Mouse (Mus musculus) lung, embryonic 14.5 days (tissue): ENCODE measurements around the gene Pfkfb2. TPM values are rescaled to one million over a fixed set of nuclear protein-coding genes. Genes with fewer than 3 reads are reported as not detected.
"Not testable (repeated sequence)": the region's sequence is repeated elsewhere in the genome, so short reads cannot be mapped to it uniquely, and the experiment has no call there.

Experiments used
- ATAC-seq: fragments of 200-750 bp; cut with Nextera tagmentation; 2 replicates; pipeline ENCODE4 v1.8.0; 2017; ENCODE audit warnings: mild to moderate bottlenecking, moderate TSS enrichment, moderate library complexity; ENCODE audit not compliant: insufficient read depth
- DNase-seq: peaks from one replicate; pipeline ENCODE4 v3.0.0-alpha.2; 2015
- H3K27ac ChIP-seq: fragments of 300-500 bp; sonication (generic); 2 replicates; pipeline ENCODE4 v1.5.1; 2014; ENCODE audit warnings: low read depth, mild to moderate bottlenecking, moderate library complexity
- H3K27me3 ChIP-seq: fragments of 300-500 bp; sonication (generic); 2 replicates; pipeline ENCODE4 v1.6.1; 2014; ENCODE audit warnings: low read length, control low read depth; ENCODE audit not compliant: insufficient read depth
- H3K36me3 ChIP-seq: fragments of 300-500 bp; sonication (generic); 2 replicates; pipeline ENCODE4 v1.6.1; 2014; ENCODE audit warnings: control low read depth; ENCODE audit not compliant: insufficient read depth
- H3K4me1 ChIP-seq: fragments of 300-500 bp; sonication (generic); 2 replicates; pipeline ENCODE4 v1.6.1; 2014; ENCODE audit warnings: antibody characterized with exemption, control low read depth; ENCODE audit not compliant: insufficient read depth
- H3K4me2 ChIP-seq: fragments of 300-500 bp; sonication (generic); 2 replicates; pipeline ENCODE4 v1.6.1; 2014; ENCODE audit warnings: mild to moderate bottlenecking
- H3K4me3 ChIP-seq: fragments of 300-500 bp; sonication (generic); 2 replicates; pipeline ENCODE4 v1.5.1; 2014; ENCODE audit warnings: low read depth, low read length
- H3K9ac ChIP-seq: fragments of 300-500 bp; sonication (generic); 2 replicates; pipeline ENCODE4 v1.6.1; 2014
- H3K9me3 ChIP-seq: fragments of 300-500 bp; sonication (generic); 2 replicates; pipeline ENCODE4 v1.6.1; 2016; ENCODE audit warnings: low read depth, low read length, control low read depth
- CTCF ChIP-seq: IDR thresholded peaks from 2 replicates; pipeline ENCODE4 v1.5.1; 2016; ENCODE audit warnings: antibody characterized with exemption, low read depth
- WGBS: fragments of 180-500 bp; shearing (Covaris S2); extraction: QIAGEN DNeasy Blood & Tissue Kit; methylation state at CpG from one replicate; pipeline ENCODE4 v1.1.7; 2014; 5-methylcytosine and 5-hydroxymethylcytosine counted together
- polyA plus RNA-seq: library from polyadenylated mRNA; unstranded; fragments of >200 nt; fragmentation: Nextera tagmentation; extraction: Ambion mirVana; gene quantifications from 2 replicates; pipeline ENCODE4 v1.2.1, GENCODE M21; 2014

Gene Pfkfb2
- polyA plus RNA-seq, 1 experiment from 2014 or later, result 7.2 TPM

DNA sequence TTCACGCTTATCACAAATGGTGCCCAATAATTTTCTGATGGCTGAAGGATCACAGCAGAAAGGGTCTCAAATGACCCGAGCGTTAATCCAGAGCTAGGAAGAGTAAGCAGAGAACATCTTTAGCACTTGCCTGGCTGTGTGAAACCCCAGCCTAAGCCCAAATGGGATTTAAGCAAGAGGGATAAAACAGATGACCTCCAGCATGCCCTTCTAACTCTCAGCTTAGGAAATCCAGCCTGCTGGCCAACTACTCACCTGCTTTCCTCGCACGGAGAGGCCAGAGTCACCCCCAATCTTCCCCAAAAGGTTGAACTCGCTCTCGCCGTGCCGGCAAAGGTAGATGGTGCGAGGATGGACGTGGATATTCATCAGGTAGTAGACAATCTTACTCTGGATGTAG, 27.1 kb downstream of the Pfkfb2 start:
- DNase-seq, result no peak
- Histone ChIP-seq H3K27ac (no peak overlapping the region), H3K9ac (no peak overlapping the region), H3K4me2 (no peak overlapping the region), H3K36me3 (peaks cover 63% of the 10 kb centered on the region), H3K4me1 (no peaks in the 10 kb centered on the region), H3K27me3 (no peaks in the 10 kb centered on the region), H3K4me3 (no peak overlapping the region), H3K9me3 (no peaks in the 10 kb centered on the region)
- no peak for TF ChIP-seq CTCF
- no peak for ATAC-seq
- WGBS, result 93% methylated on average over 11 of the region's 11 CpGs

GRCm38 (mm10) chr1:130699937-130700633, 29.0 kb downstream of the Pfkfb2 start:
- Histone ChIP-seq H3K4me3 (no peak overlapping the region), H3K27ac (no peak overlapping the region), H3K4me1 (no peaks in the 10 kb centered on the region), H3K27me3 (no peaks in the 10 kb centered on the region), H3K4me2 (no peak overlapping the region), H3K9me3 (no peaks in the 10 kb centered on the region), H3K9ac (no peak overlapping the region), H3K36me3 (peaks cover 56% of the 10 kb centered on the region)
- WGBS, result 84% methylated on average over 10 of the region's 10 CpGs
- no peak for TF ChIP-seq CTCF
- DNase-seq (no peak), ATAC-seq (no peak)

GRCm38 (mm10) chr1:130698601-130699000, 30.5 kb downstream of the Pfkfb2 start:
- Histone ChIP-seq H3K4me1 (no peaks in the 10 kb centered on the region), H3K27me3 (no peaks in the 10 kb centered on the region), H3K9ac (no peak overlapping the region), H3K9me3 (no peaks in the 10 kb centered on the region), H3K4me2 (no peak overlapping the region), H3K27ac (no peak overlapping the region), H3K36me3 (peaks cover 53% of the 10 kb centered on the region), H3K4me3 (no peak overlapping the region)
- DNase-seq (no peak), ATAC-seq (no peak)
- 91% methylated on average over 5 of the region's 5 CpGs for WGBS
- TF ChIP-seq CTCF, result no peak

DNA sequence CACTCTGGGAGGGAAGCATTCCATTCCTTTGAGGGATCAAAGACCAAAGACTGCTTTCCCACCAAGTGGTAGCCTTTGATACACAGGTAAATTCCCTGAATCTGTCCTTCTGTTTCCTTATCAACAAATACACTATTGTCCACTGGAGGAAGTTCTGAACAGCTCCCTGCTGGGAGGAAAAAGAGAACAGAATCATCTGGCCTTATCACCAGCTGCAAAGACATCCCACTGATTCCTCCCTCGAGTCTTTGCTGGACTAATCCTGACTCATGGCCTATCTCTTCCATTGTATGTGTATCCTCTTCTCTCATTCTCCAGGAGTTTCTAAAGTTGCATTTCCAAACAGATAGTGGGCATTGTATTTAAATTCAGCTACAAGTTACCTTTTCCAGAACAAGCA, 45.1 kb downstream of the Pfkfb2 start:
- H3K36me3 ChIP-seq, result no peaks in the 10 kb centered on the region
- H3K4me3 ChIP-seq, result no peak overlapping the region
- no peaks in the 10 kb centered on the region for H3K9me3 ChIP-seq
- 47% methylated on average over 1 of the region's 1 CpGs for WGBS
- no peaks in the 10 kb centered on the region for H3K4me1 ChIP-seq
- no peak overlapping the region for H3K9ac ChIP-seq
- DNase-seq, result no peak
- H3K27ac ChIP-seq, result no peak overlapping the region
- H3K4me2 ChIP-seq, result no peak overlapping the region
- no peak for ATAC-seq
- H3K27me3 ChIP-seq, result no peaks in the 10 kb centered on the region
- TF ChIP-seq CTCF, result no peak

GRCm38 (mm10) chr1:130681656-130682413, 47.2 kb downstream of the Pfkfb2 start:
- H3K36me3 ChIP-seq, result no peaks in the 10 kb centered on the region
- no peak overlapping the region for H3K4me3 ChIP-seq
- H3K4me1 ChIP-seq, result no peaks in the 10 kb centered on the region
- no peak for TF ChIP-seq CTCF
- no peak overlapping the region for H3K4me2 ChIP-seq
- no peak overlapping the region for H3K9ac ChIP-seq
- 76% methylated on average over 6 of the region's 6 CpGs for WGBS
- H3K27ac ChIP-seq, result no peak overlapping the region
- no peak for ATAC-seq
- H3K27me3 ChIP-seq, result no peaks in the 10 kb centered on the region
- no peak for DNase-seq
- H3K9me3 ChIP-seq, result no peaks in the 10 kb centered on the region

- Histone ChIP-seq H3K27ac (no peak overlapping the region), H3K4me2 (no peak overlapping the region), H3K27me3 (no peaks in the 10 kb centered on the region), H3K4me1 (no peaks in the 10 kb centered on the region), H3K9me3 (no peaks in the 10 kb centered on the region), H3K9ac (no peak overlapping the region), H3K4me3 (no peak overlapping the region), H3K36me3 (no peaks in the 10 kb centered on the region)
- ATAC-seq, result no peak
- TF ChIP-seq CTCF, result no peak
- 64% methylated on average over 2 of the region's 2 CpGs for WGBS
- DNase-seq, result no peak
Measured at GRCm38 (mm10) chr1:130681075-130681474, 48.0 kb downstream of the Pfkfb2 start.

DNA sequence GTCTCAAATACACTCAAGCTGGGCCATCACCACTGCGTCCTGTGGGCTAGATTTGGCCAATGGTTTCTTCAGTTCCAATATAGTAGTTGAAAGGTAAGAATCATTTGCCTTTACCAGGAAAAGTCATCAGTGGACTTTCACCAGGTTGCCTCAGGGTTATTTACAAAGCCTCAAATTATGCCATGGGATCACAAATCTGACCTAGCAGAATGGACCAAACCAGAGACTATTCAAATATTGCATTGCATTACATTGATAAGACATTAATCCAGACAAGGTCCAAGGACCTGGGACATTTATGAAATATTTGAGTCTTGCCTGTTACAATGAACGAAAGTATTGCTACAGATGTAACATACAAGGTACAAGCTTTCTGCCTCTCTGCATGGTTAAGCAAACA, 50.5 kb downstream of the Pfkfb2 start:
- H3K27ac ChIP-seq, result no peak overlapping the region
- H3K27me3 ChIP-seq, result no peaks in the 10 kb centered on the region
- DNase-seq (no peak), ATAC-seq (no peak)
- 85% methylated on average over 2 of the region's 2 CpGs for WGBS
- no peak overlapping the region for H3K4me2 ChIP-seq
- H3K4me1 ChIP-seq, result no peaks in the 10 kb centered on the region
- no peaks in the 10 kb centered on the region for H3K36me3 ChIP-seq
- TF ChIP-seq CTCF, result no peak
- no peaks in the 10 kb centered on the region for H3K9me3 ChIP-seq
- H3K4me3 ChIP-seq, result no peak overlapping the region
- no peak overlapping the region for H3K9ac ChIP-seq

GRCm38 (mm10) chr1:130663576-130663975, 65.5 kb downstream of the Pfkfb2 start:
- H3K4me3 ChIP-seq, DNase-seq, H3K9me3 ChIP-seq, H3K27me3 ChIP-seq, H3K4me2 ChIP-seq, H3K27ac ChIP-seq, H3K4me1 ChIP-seq, H3K9ac ChIP-seq, ATAC-seq, H3K36me3 ChIP-seq: not testable (repeated sequence)
- WGBS, result 85% methylated on average over 5 of the region's 5 CpGs
